Mouse (Mus musculus): Measurements from ENCODE around the gene Mthfd1l.

Mthfd1l gene

DNA sequence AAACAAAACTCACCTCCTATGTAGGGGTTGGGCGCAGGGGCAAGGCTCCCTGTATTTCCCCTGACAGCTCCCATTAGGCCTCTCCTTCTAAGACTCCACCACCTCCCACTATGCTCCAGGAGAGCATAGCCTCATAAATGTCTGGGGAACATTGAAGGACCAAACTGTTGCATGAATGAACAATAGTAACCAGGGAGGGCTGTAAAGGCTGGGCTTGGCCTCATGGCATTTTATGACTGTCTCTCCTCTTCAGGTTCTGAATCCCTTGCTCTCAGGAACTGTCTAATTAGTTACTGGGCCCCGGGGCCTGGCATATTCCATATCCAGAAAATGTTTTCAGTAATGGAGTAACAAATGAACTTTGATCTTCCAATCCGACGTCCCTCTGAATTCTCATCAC, 112.0 kb downstream of the Mthfd1l start:
- DNase-seq: no peak

DNA sequence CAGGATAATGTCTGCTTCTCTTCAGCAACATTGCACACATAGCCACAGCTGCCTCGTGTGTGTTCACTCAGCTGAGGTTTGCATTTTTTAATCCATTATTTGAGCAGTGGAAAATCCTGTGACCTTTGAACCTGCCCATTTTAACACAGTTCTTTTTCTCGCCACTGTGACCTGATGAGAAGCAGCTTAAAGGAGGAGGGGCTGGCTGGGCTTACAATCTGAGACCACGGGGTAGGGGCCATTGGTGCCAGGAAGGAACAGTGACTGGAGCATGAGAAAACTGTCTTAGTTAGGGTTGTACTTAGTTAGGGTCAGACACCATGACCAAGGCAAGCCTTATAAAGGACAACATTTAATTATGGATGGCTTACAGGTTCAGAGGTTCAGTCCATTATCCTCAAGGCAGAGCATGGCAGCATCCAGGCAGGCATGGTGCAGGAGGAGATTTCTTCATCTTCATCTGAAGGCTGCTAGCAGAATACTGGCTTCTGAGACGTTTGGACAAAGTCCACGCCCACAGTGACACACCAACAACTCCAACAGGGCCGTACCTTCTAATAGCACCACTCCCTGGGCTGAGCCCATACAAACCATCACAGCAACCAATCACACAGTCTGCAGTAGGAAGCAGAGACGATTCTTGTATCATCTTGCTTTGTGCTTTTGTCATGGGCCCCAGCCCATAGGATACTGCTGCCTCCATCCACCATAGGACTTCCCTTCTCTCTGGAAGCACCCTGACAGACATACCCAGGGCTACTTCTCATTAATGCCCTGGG, 112.6 kb downstream of the Mthfd1l start:
- no peak for DNase-seq

DNA sequence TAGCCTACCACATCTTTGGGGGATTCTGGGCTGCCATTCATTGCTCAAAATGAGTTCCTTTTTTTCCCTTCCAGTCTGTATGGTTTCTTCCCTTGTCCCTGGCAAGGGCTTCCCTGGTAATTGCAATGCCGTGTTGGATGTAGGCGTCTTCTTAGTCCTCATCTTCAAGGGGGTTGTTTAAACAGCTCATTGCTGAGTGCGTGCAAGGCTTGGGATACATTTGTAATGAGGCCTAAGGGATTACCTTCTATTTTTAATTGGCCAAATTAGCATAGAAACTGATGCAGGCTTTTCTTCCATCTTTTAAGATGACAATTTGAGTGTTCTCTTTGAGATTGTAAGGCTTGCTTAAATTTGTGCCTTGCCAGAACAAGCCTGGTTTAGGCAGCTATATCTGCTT, 114.6 kb downstream of the Mthfd1l start:
- DNase-seq: no peak

DNA sequence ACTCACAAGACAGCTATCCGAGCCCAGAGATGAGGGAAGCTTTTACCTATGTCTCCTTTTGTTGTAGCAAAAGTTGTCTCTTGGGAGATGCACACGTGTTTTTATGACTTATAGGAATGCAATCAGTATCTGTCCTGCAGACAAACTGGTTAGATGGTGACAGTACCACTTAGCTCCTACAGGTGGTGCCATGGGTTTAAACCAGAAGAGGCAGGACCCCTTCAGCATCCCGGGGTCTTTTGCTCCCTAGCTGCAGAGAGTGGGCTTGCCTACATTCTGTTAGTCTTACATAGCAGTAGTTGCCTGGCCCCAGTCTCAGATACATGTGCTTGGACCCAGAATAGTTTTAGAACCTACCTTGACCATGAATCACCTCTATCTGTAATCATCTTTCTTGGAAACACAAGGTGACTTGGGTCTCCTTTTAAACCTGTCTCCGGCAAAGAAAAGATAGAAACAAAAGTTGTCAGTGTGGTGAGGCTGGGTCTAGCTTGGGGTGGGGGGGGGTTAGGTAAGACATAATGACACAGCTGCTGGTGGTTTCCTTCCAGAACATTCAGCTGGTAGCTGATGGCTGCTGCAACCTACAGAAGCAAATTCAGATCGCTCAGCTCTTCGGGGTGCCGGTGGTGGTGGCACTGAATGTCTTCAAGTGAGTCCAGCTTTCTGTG, 116.0 kb downstream of the Mthfd1l start:
- DNase-seq: peak; percentile 36 to 66

DNA sequence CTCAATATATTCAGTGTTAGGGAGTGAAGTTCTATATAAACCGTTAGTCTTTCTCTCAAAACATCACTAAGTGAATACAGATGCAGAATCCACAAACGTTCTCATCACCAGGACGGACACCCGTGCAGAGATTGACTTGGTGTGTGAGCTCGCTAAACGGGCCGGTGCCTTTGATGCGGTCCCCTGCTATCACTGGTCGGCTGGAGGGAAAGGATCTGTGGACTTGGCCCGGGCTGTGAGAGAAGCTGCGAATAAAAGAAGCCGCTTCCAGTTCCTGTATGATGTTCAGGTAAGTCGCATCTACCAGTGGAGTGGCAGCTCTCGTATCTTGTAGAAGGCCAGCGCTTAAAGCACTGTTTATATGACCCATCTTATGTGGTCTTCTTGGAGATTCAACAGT, 117.0 kb downstream of the Mthfd1l start:
- DNase-seq: no peak

DNA sequence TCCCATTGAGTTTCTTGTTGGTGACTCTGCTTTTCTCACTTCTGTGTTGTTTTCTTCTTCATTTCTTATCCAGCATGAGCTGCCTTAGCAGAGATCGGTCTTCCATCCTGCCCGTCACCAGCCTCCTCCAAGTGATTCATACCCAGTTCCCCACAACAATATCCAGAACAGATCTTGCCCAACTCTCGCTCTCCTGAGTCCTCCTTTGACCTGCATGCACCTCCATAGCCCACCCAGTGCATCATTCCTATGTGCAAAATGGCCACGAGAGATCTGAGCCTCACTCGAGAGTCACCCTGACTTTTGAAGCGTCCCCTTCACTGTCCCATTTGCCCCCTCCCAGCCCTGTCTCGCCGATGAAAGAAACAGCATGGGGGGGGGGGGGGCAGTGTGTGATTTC, 120.1 kb downstream of the Mthfd1l start:
- DNase-seq: no peak

DNA sequence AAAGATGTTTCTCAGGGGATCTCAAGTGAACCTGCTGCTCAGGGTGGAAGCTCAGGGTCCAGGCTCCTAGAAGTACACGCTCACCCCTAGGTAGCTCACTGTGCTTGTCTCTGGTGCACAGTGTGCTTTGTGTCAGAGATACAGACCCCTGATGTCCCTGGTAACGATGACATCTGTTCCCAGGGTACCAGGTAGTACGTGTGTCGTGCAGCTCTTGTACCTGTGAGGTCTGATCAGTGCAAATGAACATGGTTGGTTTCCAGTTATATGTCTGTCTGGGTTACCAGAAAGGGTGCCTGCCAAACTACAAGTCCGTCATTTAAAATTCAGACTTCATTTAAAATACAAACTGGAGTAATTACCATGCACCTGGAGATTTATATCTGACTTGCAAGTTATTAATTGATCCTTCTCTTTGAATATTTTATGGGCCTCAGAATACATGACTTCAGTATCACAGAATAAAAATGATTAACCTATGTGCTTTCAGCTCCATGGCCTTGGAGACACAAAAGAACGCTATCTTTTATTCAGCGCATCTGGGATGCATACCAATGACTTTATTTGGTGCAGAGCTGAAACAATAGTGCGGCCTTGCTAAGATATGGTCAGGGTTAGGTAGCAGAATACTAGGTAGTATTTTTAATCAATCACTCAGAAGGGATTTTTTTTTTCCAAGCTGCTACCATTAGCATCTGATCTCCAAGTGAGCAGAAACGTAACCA, 121.3 kb downstream of the Mthfd1l start:
- DNase-seq: no peak

DNA sequence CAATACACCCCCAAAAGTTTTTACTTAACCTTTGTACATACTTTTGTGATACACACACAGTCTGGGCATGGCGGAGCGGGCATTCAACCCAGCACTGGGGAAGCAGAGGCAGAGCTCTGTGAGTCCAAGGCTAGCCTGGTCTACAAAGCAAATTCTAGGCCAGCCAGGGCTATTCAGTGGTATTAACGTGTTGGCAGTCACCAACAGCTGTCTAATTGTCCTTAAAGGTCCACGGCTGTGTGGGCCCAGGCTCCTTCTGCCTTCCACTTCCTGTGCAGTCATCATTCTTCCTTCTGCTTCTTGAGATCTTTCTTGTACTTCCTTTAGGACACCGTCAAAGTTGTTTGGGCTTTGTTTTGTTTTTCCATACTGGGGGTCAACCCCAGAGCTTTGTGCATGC, 123.2 kb downstream of the Mthfd1l start:
- DNase-seq: no peak

DNA sequence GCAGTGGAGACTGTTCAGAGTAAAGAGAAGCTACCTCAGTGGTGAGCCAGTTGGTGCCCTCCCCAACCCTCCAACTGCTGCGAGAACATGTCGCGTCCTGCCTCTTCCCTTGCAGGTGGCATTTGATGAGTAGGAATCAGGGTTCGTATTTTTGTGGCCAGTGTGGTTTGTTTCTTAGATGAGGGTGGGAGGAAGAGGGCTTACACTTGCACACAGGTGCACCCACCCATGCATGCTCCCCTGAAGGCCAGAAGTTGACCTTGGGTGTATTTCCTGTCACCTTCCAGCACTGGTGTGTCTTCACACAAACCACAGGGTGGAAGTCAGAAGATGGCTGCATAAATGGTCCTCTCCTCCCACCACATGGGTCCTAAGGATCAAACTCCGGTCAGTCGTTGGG, 127.1 kb downstream of the Mthfd1l start:
- no peak for DNase-seq

DNA sequence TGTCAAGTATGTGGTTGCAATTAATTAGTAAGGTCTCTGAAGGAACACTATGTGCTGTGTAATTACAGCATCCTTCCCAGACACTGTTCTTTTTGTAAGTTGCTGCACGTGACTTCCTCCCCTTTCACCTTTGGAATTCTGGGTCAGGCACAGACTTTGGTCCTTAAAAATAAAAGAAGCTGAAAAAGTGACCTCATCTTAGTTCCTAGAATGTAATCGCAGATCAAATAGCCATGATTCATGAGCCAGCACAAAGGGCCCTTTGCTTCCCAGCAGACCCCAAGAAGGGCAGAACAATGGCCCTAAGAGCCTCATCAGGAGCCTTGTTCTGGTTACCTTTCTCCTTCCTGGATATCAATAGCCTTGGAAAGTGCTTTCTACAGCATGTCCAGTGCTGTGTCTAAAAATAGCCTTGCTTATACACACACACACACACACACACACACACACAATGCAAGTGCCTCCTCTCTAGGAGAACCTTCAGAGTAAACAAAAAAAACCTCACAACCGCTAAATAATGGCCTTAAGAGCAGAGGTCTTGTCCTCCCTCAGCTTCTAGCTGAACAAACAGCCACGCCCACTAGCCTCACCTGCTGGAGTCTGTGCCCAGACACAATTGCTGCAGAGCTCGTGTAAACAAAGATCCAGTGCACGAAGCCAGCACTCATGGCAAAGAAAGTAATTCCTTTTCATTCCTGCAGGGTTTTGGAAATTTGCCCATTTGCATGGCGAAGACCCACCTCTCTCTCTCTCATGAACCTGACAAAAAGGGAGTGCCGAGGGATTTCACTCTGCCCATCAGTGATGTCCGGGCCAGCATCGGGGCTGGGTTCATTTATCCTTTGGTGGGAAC, 133.0 kb downstream of the Mthfd1l start:
- DNase-seq: peak; percentile 51 to 60

DNA sequence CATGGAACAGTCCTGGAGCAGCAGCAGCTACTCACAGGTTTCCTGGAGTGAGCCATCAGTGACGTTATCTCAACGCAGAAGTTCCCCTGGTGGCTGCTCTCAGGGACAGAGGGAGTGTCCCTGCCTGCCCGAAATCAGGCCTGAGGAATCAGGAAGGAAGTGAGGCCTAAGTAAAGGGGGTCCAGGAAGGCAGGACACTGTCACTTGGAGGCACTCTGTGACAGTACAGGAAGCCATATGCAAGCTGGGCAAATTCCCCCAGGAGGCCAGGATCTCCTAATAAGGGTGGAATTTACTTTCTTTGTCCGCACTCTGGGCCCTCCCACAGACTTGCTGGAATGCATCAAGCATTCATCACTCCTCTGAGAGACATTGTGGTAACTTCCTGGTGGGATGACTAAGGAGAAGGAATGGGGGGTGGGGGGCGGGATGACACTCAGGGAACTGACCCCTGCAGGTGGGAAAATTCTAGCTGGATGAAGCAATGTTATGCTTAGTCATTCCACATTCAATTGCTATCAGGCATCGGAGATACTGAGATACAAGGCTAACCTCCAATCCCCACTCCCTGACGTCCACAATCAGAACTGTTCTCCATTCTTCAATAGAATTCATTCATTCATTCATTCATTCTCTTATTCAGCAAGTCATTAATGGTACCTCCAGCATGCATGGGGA, 134.9 kb downstream of the Mthfd1l start:
- no peak for DNase-seq

DNA sequence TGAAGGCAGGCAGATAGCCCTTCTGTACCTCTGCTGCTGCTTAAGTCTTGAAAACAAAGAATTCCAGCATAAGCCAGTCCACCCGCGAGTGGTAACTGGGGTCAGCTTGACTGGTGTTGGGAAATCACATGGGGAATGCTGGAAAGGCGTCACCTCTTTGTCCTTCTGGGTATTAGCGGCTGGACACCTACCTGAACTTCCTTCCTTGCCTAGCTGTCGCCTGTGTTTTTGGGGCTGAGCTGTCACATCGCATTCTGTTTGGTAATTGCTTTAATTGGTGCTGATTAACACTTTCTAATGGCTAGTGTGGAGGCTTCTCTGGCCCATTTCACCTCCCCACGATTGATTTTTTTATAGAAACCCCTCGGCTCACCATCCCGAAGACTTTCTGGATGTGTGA, 135.5 kb downstream of the Mthfd1l start:
- no peak for DNase-seq

DNA sequence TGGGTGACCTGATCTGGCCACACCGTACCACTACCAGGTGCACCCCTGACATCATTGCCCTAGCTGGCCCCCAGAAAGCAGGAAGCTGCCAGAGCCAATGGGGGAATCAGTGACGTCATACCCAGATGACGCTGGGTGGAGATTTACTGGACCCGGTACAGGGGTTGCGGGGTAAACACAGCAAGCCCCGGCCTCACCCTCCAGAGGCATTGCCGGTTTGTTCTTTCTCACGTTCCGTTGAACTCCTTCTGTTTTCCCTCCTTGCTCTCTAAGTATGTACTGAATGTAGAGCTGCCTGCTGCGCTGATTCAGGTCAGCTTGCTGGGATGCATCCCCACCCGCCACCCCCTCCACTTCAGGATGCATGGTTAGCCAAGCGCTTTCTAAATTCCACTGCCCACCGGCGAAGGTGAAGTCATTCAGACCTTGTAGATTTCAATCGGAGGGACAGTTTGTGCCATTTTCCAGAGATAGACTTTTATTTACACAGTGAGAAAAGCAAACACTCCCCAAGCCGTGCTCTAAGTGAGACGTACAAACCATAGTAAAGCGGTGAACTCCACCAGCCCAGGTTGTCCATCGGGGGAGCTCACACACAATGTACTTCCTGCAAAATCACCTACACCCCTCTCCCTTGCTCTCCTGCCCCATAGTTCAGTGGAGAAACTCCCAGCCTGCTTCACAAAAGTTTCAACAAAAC, 138.3 kb downstream of the Mthfd1l start:
- peak in 1 of 2 experiments; percentile 22 for DNase-seq

DNA sequence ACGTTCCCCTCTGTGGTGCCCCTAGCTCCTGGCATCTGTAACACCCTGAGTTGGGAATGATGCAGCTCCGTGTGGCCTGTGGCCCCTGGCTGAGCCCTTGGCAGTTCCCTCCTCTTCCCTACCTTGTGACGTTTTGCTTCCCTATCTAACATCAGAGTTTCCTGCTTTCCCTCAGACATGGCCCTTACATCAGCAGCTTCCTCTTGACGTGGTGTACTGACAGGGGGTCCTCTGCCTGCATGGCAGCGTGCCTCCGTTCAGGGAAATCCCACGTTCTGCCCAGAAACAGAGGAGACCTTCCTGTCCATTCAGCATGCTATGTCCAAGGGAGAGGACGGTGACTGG, 138.8 kb downstream of the Mthfd1l start:
- no peak for DNase-seq

DNA sequence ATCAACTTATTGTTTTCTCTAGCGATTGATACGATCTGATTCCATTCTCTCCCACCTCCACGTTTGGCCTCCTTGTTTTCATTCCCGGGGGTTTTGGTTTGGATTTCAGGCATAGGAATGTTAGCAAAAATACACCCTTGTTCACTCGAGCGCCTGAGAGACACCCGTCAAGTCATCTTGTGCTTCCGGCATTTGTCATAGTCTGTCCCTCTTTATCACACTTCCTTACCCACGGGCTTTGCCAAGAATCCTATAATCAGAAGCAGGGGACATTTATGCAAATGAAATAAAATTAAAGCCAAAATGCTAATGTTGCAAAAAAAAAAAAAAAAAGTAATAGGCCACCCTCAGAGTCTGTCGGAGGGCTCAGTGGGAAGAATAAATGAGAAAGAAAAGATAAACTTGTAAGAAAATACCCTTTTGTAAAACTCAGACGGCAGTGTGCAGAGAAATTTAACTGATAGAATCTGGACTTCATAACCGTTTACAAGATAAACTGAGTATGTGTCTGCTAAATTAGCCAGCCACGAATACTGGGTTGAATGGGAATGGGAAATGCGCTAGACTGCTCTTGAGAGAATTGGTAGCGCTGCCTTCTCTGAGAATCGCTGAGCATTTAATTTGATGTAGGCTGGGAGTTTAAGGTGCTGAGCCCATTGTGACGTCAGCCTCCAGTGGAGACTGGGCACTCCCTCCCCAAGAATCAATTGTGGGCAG, 139.9 kb downstream of the Mthfd1l start:
- DNase-seq: no peak

DNA sequence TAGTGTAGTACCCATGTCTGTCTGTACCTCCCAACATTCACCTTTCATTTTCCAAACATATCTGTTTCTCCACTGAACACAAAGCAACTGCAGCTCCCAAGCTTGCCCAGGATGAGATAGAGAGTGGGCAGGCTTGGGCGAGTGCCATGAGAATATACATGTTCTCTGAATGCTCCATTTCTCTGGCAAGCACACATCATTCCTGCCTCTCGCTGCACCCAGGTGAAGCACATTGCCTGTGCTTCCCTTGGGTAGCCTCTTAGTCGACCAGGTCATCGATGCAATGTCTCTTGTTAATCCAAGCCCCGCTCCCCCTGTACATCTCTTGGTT, 140.4 kb downstream of the Mthfd1l start:
- DNase-seq: peak; percentile 53 to 69

DNA sequence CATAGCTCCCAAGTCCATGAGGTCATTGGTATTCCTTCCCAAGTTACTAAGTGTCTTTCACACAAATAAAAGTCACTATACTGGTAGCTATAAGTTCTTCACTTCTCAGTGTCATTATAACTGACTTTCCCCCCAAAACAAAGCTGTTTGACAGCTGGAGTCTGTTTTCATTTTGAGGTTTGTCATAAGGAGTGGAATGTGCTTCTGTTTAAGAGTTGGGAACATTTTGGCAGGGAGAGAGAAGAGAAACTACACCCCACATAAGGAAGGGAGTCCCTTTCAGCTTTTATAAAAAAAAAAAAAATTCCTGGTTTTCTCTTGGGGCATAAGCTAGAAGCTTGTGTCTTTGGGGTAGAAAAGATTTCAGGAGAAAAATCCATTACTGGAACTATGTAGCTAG, 143.7 kb downstream of the Mthfd1l start:
- no peak for DNase-seq

DNA sequence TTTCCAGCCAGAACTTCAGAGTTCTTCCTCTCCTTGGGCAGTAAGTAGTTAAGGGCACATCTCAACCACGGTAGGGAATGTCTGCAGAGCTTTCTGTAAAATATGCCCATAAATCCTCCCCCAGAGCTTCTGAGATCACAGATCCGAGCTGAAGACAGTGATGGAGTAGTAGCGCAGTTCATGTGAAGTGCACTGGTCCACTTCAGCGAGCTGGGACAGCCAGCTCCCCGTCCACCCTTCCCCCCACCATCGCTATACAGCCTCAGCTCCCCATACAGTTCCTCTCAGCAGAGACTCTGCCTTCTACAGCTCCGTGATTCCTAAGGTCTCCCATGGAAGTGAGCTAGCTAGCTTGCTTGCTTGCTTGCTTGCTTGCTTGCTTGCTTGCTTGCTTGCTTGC, 144.2 kb downstream of the Mthfd1l start:
- no peak for DNase-seq

DNA sequence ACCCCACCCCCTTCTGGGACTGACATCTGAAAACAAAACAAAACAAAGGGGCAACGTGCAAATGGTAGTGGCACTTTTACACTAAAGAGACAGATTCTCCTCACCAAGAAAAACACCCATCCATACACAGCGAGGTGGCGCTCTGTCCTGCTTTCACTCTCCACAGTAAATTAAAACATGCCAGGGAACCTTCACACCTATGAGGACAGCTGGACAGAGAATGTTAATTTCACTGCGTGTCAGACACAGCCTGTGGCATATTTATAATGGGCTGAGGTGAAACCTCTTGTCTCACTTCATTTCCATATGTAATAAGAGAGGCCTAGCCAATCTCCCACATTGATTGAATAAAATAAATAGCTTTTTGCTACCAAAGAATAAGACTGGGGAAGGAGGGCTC, 146.4 kb downstream of the Mthfd1l start:
- no peak for DNase-seq

DNA sequence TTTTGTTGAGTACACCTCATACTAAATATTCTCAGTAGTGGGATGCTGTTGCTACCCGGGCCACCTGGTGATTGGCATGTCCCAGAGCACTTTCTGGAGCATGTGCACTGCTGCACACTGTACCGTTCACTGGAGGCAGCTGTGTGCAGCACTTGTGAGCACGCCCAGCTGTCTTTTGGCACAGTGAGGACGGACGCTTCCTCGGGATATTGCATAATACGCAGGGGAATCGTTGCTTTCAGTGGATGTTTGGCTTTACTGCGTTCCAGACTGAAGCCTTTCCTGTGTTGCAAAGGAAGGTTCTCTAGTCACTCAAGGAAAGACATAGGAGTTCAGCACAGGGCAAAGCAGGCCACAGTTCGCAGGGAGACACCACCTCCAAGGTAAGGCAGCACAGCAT, 147.8 kb downstream of the Mthfd1l start:
- no peak for DNase-seq

DNA sequence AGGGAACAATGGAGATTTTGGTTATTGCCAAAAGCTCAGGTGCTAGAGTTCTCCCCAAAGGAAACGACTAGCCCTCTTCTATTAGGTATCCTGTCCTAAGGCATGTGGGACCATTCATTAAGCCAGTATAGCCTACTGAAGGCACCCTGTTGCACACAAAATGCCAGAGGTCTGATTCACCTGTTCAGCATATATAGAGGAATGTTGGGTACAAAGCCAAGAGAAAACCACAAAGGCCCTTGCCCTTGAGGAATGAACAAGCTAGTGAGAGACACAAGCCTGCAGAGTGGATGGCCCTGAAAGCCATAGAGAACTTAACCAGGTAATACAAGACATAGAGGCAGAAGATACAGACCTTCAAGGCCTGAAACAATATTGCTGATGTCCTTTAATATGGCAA, 148.3 kb downstream of the Mthfd1l start:
- no peak for DNase-seq
